Mouse (Mus musculus) frontal cortex, postnatal 14 days (tissue): ENCODE results near the gene Ppp1r3e.

Source experiments
- DNase-seq, 2 experiments: peaks; one replicate each; pipeline ENCODE4 v3.0.0; 2022; ENCODE audit warnings: low spot score in 2 of 2

The Ppp1r3e gene

GRCm38 (mm10) chr14:54883154-54884021 is 6.0 kb upstream of the Ppp1r3e start, which contains the start of the genes Bcl2l2 and Gm20521:
Bcl2l2 (plus strand) TSS chr14:54883377.
Gm20521 (plus strand) TSS chr14:54883441.
- peak in 1 of 2 experiments; percentile 65 for DNase-seq

GRCm38 (mm10) chr14:54876539-54877047 is 757 bp downstream of the Ppp1r3e start:
- DNase-seq, result peak; percentile 79 to 84

GRCm38 (mm10) chr14:54875844-54876538 is 1.4 kb downstream of the Ppp1r3e start:
- DNase-seq, result peak in 1 of 2 experiments; percentile 46

- no peak for DNase-seq
Measured at GRCm38 (mm10) chr14:54874165-54874564, 3.2 kb downstream of the Ppp1r3e start.

- DNase-seq, result no peak
Measured at GRCm38 (mm10) chr14:54870861-54871260, 6.5 kb downstream of the Ppp1r3e start, which contains the start of gene Homez. Homez (minus strand) TSS chr14:54870961.

- no peak for DNase-seq
Measured at GRCm38 (mm10) chr14:54868026-54868425, 9.3 kb downstream of the Ppp1r3e start.

- no peak for DNase-seq
Measured at GRCm38 (mm10) chr14:54866936-54867335, 10.4 kb downstream of the Ppp1r3e start.

- DNase-seq, result no peak
Measured at GRCm38 (mm10) chr14:54866268-54866667, 11.1 kb downstream of the Ppp1r3e start.

GRCm38 (mm10) chr14:54865626-54866025 is 11.7 kb downstream of the Ppp1r3e start:
- DNase-seq, result no peak

GRCm38 (mm10) chr14:54864313-54865036 is 12.9 kb downstream of the Ppp1r3e start:
- DNase-seq, result no peak

- peak; percentile 83 to 91 for DNase-seq
Measured at GRCm38 (mm10) chr14:54863501-54864312, 13.6 kb downstream of the Ppp1r3e start.

- DNase-seq, result peak in 1 of 2 experiments; percentile 67
Measured at GRCm38 (mm10) chr14:54860511-54860910, 16.8 kb downstream of the Ppp1r3e start.

GRCm38 (mm10) chr14:54857891-54858290 is 19.5 kb downstream of the Ppp1r3e start:
- no peak for DNase-seq

GRCm38 (mm10) chr14:54856703-54857102 is 20.6 kb downstream of the Ppp1r3e start:
- DNase-seq, result no peak

- no peak for DNase-seq
Measured at GRCm38 (mm10) chr14:54855726-54856125, 21.6 kb downstream of the Ppp1r3e start.

- DNase-seq, result no peak
Measured at GRCm38 (mm10) chr14:54843461-54843860, 33.9 kb downstream of the Ppp1r3e start.

GRCm38 (mm10) chr14:54823716-54824115 is 53.6 kb downstream of the Ppp1r3e start:
- DNase-seq, result no peak
